Mouse (Mus musculus): ENCODE data around the gene Arhgap42.

- TF ChIP-seq POLR2A (IDR thresholded peaks at IDR 0.05; ENCODE audit: borderline replicate concordance, extremely low read depth, insufficient read depth, insufficient read length, poor library complexity, severe bottlenecking): no peak
- TF ChIP-seq CTCF (IDR thresholded peaks at IDR 0.05; ENCODE audit: borderline replicate concordance, extremely low read depth, insufficient read depth, insufficient read length): no peak
These were observed 131.2 kb downstream of the Arhgap42 start for GRCm38 (mm10) chr9:9107697-9108096.

All from brain, embryonic 14.5 days (tissue).